Mouse (Mus musculus) hindbrain, embryonic 15.5 days (tissue): ENCODE results near the gene Lsamp. TPM values are rescaled to one million over a fixed set of nuclear protein-coding genes. Genes with fewer than 3 reads are reported as not detected.
A peak's percentile ranks its signal among the peaks of the same experiment; 100 is the strongest.

ENCODE experiments used
- ATAC-seq: fragments of 200-750 bp; cut with Nextera tagmentation; 2 replicates; pipeline ENCODE4 v1.8.0; 2017; ENCODE audit warnings: low read depth, moderate number of reproducible peaks, moderate TSS enrichment; ENCODE audit not compliant: low FRiP score
- H3K27ac ChIP-seq: fragments of 300-500 bp; sonication (generic); replicated peaks from 2 replicates; pipeline ENCODE4 v1.5.1; 2015; ENCODE audit warnings: mild to moderate bottlenecking, inconsistent platforms
- H3K27me3 ChIP-seq: fragments of 300-500 bp; sonication (generic); 2 replicates; pipeline ENCODE4 v1.6.1; 2015; ENCODE audit warnings: control low read depth, inconsistent platforms
- H3K36me3 ChIP-seq: fragments of 300-500 bp; sonication (generic); 2 replicates; pipeline ENCODE4 v1.6.1; 2015; ENCODE audit warnings: control low read depth, inconsistent platforms
- H3K4me1 ChIP-seq: fragments of 300-500 bp; sonication (generic); replicated peaks from 2 replicates; pipeline ENCODE4 v1.6.1; 2015; ENCODE audit warnings: control low read depth, inconsistent platforms
- H3K4me2 ChIP-seq: fragments of 300-500 bp; sonication (generic); 2 replicates; pipeline ENCODE4 v1.6.1; 2015; ENCODE audit warnings: moderate library complexity, mild to moderate bottlenecking, inconsistent platforms
- H3K4me3 ChIP-seq: fragments of 300-500 bp; sonication (generic); 2 replicates; pipeline ENCODE4 v1.5.1; 2015; ENCODE audit warnings: mild to moderate bottlenecking, inconsistent platforms
- H3K9ac ChIP-seq: fragments of 300-500 bp; sonication (generic); 2 replicates; pipeline ENCODE4 v1.6.1; 2015; ENCODE audit warnings: inconsistent platforms
- H3K9me3 ChIP-seq: fragments of 300-500 bp; sonication (generic); 2 replicates; pipeline ENCODE4 v1.6.1; 2016; ENCODE audit warnings: control low read depth, inconsistent platforms
- WGBS: fragments of 180-500 bp; shearing (Covaris S2); methylation state at CpG from one replicate; pipeline ENCODE4 v1.1.7; 2015; 5-methylcytosine and 5-hydroxymethylcytosine counted together
- polyA plus RNA-seq: library from polyadenylated mRNA; unstranded; fragments of >200 nt; fragmentation: Nextera tagmentation; extraction: Ambion mirVana; gene quantifications from 2 replicates; pipeline ENCODE4 v1.2.1, GENCODE M21; 2015

The Lsamp gene
- polyA plus RNA-seq, 1 experiment from 2014 or later, result 89.3 TPM

- Histone ChIP-seq H3K4me3 (no peak overlapping the region), H3K36me3 (no peaks in the 10 kb centered on the region), H3K4me1 (no peaks in the 10 kb centered on the region), H3K9me3 (no peaks in the 10 kb centered on the region), H3K9ac (no peak overlapping the region), H3K27me3 (no peaks in the 10 kb centered on the region), H3K4me2 (no peak overlapping the region), H3K27ac (no peak overlapping the region)
- ATAC-seq, result no peak
- WGBS, result 52% methylated on average over 4 of the region's 4 CpGs
These were observed 913.7 kb downstream of the Lsamp start for GRCm38 (mm10) chr16:40897768-40898327.

DNA sequence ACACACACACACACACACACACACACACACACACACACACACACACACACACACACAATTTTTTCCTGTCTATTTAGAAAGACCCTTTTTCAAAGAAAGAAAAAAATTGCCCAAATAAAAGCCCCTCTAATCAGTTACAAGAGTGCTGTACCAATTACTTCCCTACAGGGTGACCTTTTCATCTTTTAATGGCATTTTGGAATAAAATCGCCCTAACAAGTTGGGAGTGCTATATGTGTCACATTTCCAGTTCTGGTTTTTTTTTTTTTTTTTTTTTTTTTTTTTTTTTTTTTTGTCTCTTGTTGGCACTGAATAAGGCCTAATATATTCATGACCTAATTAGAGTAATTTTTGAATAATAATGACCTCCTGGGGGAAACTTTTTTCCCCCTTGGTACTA is 923.7 kb downstream of the Lsamp start:
- Histone ChIP-seq H3K27me3 (no peaks in the 10 kb centered on the region), H3K9ac (no peak overlapping the region), H3K9me3 (no peaks in the 10 kb centered on the region), H3K4me3 (no peak overlapping the region), H3K4me1 (no peaks in the 10 kb centered on the region), H3K27ac (no peak overlapping the region), H3K4me2 (no peak overlapping the region), H3K36me3 (no peaks in the 10 kb centered on the region)
- ATAC-seq, result no peak
- 49% methylated on average over 1 of the region's 1 CpGs for WGBS

DNA sequence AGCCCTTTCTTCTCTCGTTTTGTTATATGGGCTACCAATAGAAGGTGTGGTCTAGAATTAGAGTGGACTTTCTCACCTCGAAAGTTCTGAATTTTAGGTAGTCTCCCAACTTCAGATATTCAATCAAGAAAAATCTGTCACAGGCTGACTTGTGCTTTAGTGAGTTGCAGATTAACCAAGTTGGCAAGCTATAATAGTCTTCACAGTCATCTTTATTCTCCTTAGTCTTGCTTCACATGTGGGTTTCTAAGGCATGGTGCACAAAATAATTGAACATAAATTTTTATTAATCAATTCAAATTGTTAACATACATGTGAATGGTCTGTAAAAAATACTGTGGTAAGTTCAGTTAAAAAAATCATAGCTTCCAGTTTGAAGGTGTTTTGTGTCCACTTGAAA is 930.0 kb downstream of the Lsamp start:
- no peak overlapping the region for H3K4me3 ChIP-seq
- H3K9ac ChIP-seq, result no peak overlapping the region
- no peak overlapping the region for H3K27ac ChIP-seq
- 85% methylated on average over 2 of the region's 2 CpGs for WGBS
- no peaks in the 10 kb centered on the region for H3K36me3 ChIP-seq
- no peaks in the 10 kb centered on the region for H3K4me1 ChIP-seq
- no peak for ATAC-seq
- H3K4me2 ChIP-seq, result no peak overlapping the region
- no peaks in the 10 kb centered on the region for H3K9me3 ChIP-seq
- H3K27me3 ChIP-seq, result no peaks in the 10 kb centered on the region

- Histone ChIP-seq H3K36me3 (no peaks in the 10 kb centered on the region), H3K4me3 (no peak overlapping the region), H3K27ac (no peak overlapping the region), H3K27me3 (no peaks in the 10 kb centered on the region), H3K9me3 (no peaks in the 10 kb centered on the region), H3K9ac (no peak overlapping the region), H3K4me1 (no peaks in the 10 kb centered on the region), H3K4me2 (no peak overlapping the region)
- no peak for ATAC-seq
- 91% methylated on average over 4 of the region's 4 CpGs for WGBS
These were observed 946.4 kb downstream of the Lsamp start for GRCm38 (mm10) chr16:40930596-40930995.

DNA sequence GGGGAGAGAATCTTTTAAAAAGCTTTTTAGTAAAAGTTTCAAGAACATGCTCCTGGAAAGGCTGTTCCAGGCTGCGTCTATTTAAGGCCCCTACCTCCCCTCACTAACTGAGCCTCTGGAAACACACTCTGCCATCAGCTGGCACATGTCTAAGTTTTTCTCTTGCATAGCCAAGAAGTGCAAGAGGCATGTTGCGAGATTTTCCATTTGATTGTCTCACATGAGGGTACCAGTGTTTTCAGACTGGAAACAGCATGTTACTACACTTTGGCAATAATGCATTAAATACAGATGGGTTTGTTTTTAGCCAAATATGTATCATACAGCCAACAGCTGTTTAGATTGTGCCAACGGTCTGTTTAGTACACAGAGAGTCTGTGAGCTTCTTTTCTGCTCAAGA is 958.1 kb downstream of the Lsamp start:
- Histone ChIP-seq H3K36me3 (no peaks in the 10 kb centered on the region), H3K9ac (no peak overlapping the region), H3K27ac (no peak overlapping the region), H3K9me3 (no peaks in the 10 kb centered on the region), H3K4me1 (peaks cover 6% of the 10 kb centered on the region; the same call in 1 of the 2 replicates), H3K27me3 (no peaks in the 10 kb centered on the region), H3K4me2 (no peak overlapping the region), H3K4me3 (no peak overlapping the region)
- no peak for ATAC-seq
- WGBS, result 84% methylated on average over 3 of the region's 3 CpGs

DNA sequence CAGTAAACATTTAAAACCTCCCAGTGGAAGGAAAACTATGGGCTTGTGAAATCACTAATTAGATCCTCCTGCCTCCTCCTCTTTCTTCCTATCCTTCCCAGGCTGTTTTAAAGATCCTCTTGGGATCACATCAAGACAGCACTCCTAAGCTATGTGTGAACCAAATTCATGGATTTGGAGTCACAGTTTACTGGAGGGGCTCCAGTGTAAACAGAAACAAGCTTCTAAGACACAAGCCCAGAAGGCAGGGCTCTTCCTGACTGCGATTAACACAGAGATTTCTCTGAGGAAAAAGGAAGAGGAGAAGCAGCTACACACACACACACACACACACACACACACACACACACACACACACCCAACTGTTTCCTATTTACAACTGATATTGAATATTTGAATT is 961.7 kb downstream of the Lsamp start:
- peak overlapping the region; percentile 22 for H3K27ac ChIP-seq
- 36% methylated on average over 1 of the region's 1 CpGs for WGBS
- ATAC-seq, result no peak

DNA sequence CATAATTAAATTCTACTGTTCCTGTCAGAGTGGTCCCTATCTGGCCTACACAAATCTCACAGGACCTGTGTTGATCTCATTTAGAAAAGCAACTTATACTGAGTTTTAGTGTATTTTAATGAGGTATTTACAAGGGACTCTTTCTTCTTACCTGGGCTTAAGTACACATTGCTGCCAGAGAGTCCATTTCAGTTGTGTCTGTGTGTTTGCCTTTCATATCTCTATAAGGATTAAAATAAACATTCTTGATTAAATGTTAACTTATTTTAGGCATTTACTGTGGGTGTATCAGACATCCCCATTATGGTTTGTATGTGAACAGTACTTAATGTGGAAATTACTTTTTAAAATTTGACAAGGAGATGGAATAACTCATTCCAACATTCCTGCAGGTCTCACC is 963.9 kb downstream of the Lsamp start:
- H3K9ac ChIP-seq, result no peak overlapping the region

More for the DNA sequence above, 961.7 kb downstream of the Lsamp start:
- no peak overlapping the region for H3K9ac ChIP-seq
- peaks cover 6% of the 10 kb centered on the region; the same call in 1 of the 2 replicates for H3K4me1 ChIP-seq
- no peak overlapping the region for H3K4me3 ChIP-seq
- H3K36me3 ChIP-seq, result no peaks in the 10 kb centered on the region
- no peaks in the 10 kb centered on the region for H3K9me3 ChIP-seq
- no peaks in the 10 kb centered on the region for H3K27me3 ChIP-seq
- no peak overlapping the region for H3K4me2 ChIP-seq

GRCm38 (mm10) chr16:40959211-40959610 is 975.0 kb downstream of the Lsamp start:
- Histone ChIP-seq H3K4me3 (no peak overlapping the region), H3K27me3 (no peaks in the 10 kb centered on the region), H3K4me1 (no peaks in the 10 kb centered on the region), H3K4me2 (no peak overlapping the region), H3K9me3 (no peaks in the 10 kb centered on the region), H3K27ac (no peak overlapping the region), H3K36me3 (no peaks in the 10 kb centered on the region), H3K9ac (no peak overlapping the region)
- 91% methylated on average over 2 of the region's 2 CpGs for WGBS
- ATAC-seq, result no peak

More for the DNA sequence above, 963.9 kb downstream of the Lsamp start:
- Histone ChIP-seq H3K36me3 (no peaks in the 10 kb centered on the region), H3K9me3 (no peaks in the 10 kb centered on the region), H3K27ac (no peak overlapping the region), H3K27me3 (no peaks in the 10 kb centered on the region), H3K4me2 (no peak overlapping the region), H3K4me3 (no peak overlapping the region), H3K4me1 (peaks cover 6% of the 10 kb centered on the region; the same call in 1 of the 2 replicates)
- no peak for ATAC-seq

GRCm38 (mm10) chr16:40960586-40960985 is 976.4 kb downstream of the Lsamp start:
- Histone ChIP-seq H3K9ac (no peak overlapping the region), H3K27me3 (no peaks in the 10 kb centered on the region), H3K27ac (no peak overlapping the region), H3K4me1 (no peaks in the 10 kb centered on the region), H3K4me3 (no peak overlapping the region), H3K9me3 (no peaks in the 10 kb centered on the region), H3K36me3 (no peaks in the 10 kb centered on the region), H3K4me2 (no peak overlapping the region)
- no peak for ATAC-seq
- 84% methylated on average over 1 of the region's 1 CpGs for WGBS

DNA sequence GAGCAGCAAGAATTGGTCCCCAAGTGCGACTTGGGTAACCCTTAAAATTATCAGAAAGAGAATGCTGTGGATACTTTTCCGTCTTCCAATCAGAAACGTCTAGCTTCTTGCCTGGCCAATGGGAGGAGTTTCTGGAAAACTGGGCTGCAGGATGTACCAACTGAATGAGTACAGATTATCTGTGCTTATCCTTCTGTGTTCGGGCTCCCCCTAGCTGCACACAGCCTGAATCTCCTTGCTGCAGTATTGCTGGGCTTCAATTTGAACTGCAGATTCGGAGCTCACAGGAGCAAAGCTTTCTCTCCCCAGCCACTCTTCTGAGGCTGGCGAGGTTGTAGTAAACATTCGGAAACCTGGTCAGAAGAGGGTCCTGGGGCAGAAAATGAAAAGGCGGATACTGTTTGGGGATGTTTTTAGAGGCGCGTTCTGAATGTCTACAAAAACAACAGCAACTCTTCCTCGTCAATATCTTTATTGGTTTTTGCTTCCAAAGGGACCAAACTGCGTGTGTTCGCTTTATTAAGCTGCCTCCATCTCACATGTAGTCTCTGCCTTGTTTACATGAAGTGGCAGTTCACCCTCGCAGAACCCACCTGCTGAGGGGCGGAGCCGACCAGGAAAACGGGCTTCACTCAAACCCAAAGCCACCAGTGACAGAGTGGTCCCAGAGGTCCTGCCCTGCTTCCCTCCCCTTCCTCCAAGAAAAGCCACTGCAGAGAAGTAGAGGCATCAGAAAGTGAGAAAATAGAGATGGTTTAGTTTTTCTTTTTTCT is 984.1 kb downstream of the Lsamp start:
- H3K27me3 ChIP-seq, result no peaks in the 10 kb centered on the region
- H3K9ac ChIP-seq, result peak overlapping the region; percentile 23; the same call in 1 of the 2 replicates
- H3K9me3 ChIP-seq, result no peaks in the 10 kb centered on the region
- no peaks in the 10 kb centered on the region for H3K36me3 ChIP-seq
- 0 out of 2 replicates have a peak overlapping the region, but pooled peaks have one; percentile 10 for H3K27ac ChIP-seq
- H3K4me2 ChIP-seq, result peak overlapping the region; percentile 54
- peaks cover 7% of the 10 kb centered on the region for H3K4me1 ChIP-seq
- WGBS, result 17% methylated on average over 17 of the region's 17 CpGs
- ATAC-seq, result peak; percentile 97
- peak overlapping the region; percentile 30 for H3K4me3 ChIP-seq

GRCm38 (mm10) chr16:40971382-40971781 is 987.2 kb downstream of the Lsamp start:
- Histone ChIP-seq H3K4me3 (no peak overlapping the region), H3K4me1 (peaks cover 7% of the 10 kb centered on the region), H3K27ac (no peak overlapping the region), H3K9ac (no peak overlapping the region), H3K36me3 (no peaks in the 10 kb centered on the region), H3K27me3 (no peaks in the 10 kb centered on the region), H3K9me3 (no peaks in the 10 kb centered on the region), H3K4me2 (no peak overlapping the region)
- ATAC-seq, result no peak
- WGBS, result 80% methylated on average over 3 of the region's 3 CpGs

DNA sequence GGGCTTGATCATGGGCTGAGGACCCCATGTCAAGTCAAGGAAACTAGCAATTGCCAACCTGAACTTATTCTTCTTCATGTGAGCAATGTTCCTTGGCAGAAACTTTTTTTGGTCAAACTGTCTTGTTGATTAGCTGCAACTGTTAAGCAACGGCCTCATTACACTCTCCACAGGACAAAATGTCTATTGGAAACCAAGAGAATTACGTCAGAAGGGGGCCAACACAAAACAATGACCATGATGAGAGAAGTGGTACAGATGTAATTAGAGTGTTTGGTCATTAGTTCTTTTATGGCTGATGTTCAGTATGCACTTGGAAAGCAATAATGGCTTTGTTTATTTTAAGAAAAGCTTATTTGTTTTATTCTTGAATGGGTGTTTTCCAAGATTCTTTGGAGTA is 989.9 kb downstream of the Lsamp start:
- no peak overlapping the region for H3K27ac ChIP-seq
- 60% methylated on average over 2 of the region's 2 CpGs for WGBS
- H3K4me2 ChIP-seq, result no peak overlapping the region
- no peak overlapping the region for H3K4me3 ChIP-seq
- no peak for ATAC-seq
- no peaks in the 10 kb centered on the region for H3K4me1 ChIP-seq
- no peaks in the 10 kb centered on the region for H3K9me3 ChIP-seq
- no peaks in the 10 kb centered on the region for H3K27me3 ChIP-seq
- no peak overlapping the region for H3K9ac ChIP-seq
- no peaks in the 10 kb centered on the region for H3K36me3 ChIP-seq
